Mouse (Mus musculus) midbrain, embryonic 13.5 days (tissue): ENCODE results near the gene Ccdc127. TPM values are rescaled to one million over a fixed set of nuclear protein-coding genes. Genes with fewer than 3 reads are reported as not detected.

Source experiments
- ATAC-seq: fragments of 200-750 bp; cut with Nextera tagmentation; 2 replicates; pipeline ENCODE4 v1.8.0; 2017; ENCODE audit warnings: mild to moderate bottlenecking, moderate TSS enrichment, moderate library complexity
- H3K27ac ChIP-seq: fragments of 300-500 bp; sonication (generic); 2 replicates; pipeline ENCODE4 v1.5.1; 2015; ENCODE audit warnings: inconsistent platforms, mild to moderate bottlenecking, moderate library complexity
- H3K27me3 ChIP-seq: fragments of 300-500 bp; sonication (generic); 2 replicates; pipeline ENCODE4 v1.6.1; 2015; ENCODE audit warnings: mild to moderate bottlenecking, inconsistent platforms
- H3K36me3 ChIP-seq: fragments of 300-500 bp; sonication (generic); 2 replicates; pipeline ENCODE4 v1.6.1; 2015; ENCODE audit warnings: mild to moderate bottlenecking, inconsistent platforms
- H3K4me1 ChIP-seq: fragments of 300-500 bp; sonication (generic); replicated peaks from 2 replicates; pipeline ENCODE4 v1.6.1; 2015; ENCODE audit warnings: inconsistent platforms
- H3K4me2 ChIP-seq: fragments of 300-500 bp; sonication (generic); replicated peaks from 2 replicates; pipeline ENCODE4 v1.6.1; 2015; ENCODE audit warnings: moderate library complexity, mild to moderate bottlenecking, inconsistent platforms
- H3K4me3 ChIP-seq: fragments of 300-500 bp; sonication (generic); replicated peaks from 2 replicates; pipeline ENCODE4 v1.5.1; 2015; ENCODE audit warnings: mild to moderate bottlenecking, inconsistent platforms
- H3K9ac ChIP-seq: fragments of 300-500 bp; sonication (generic); replicated peaks from 2 replicates; pipeline ENCODE4 v1.6.1; 2015; ENCODE audit warnings: mild to moderate bottlenecking, inconsistent platforms
- H3K9me3 ChIP-seq: fragments of 300-500 bp; sonication (generic); 2 replicates; pipeline ENCODE4 v1.6.1; 2016; ENCODE audit warnings: mild to moderate bottlenecking, inconsistent platforms
- WGBS: fragments of 180-500 bp; shearing (Covaris S2); methylation state at CpG from one replicate; pipeline ENCODE4 v1.1.7; 2015; 5-methylcytosine and 5-hydroxymethylcytosine counted together
- polyA plus RNA-seq: library from polyadenylated mRNA; unstranded; fragments of >200 nt; fragmentation: Nextera tagmentation; extraction: Ambion mirVana; gene quantifications from 2 replicates; pipeline ENCODE4 v1.2.1, GENCODE M21; 2015

Ccdc127 gene
- polyA plus RNA-seq, 1 experiment from 2014 or later: 47.3 TPM

GRCm38 (mm10) chr13:74341036-74341435, 9.1 kb upstream of the Ccdc127 start:
- H3K36me3 ChIP-seq: peaks cover 67% of the 10 kb centered on the region
- H3K27ac ChIP-seq: no peak overlapping the region
- ATAC-seq: peak; percentile 63
- no peaks in the 10 kb centered on the region for H3K9me3 ChIP-seq
- H3K27me3 ChIP-seq: no peaks in the 10 kb centered on the region
- H3K4me1 ChIP-seq: no peaks in the 10 kb centered on the region
- 57% methylated on average over 3 of the region's 3 CpGs for whole genome bisulfite sequencing
- H3K4me3 ChIP-seq: no peak overlapping the region
- H3K9ac ChIP-seq: no peak overlapping the region
- no peak overlapping the region for H3K4me2 ChIP-seq

GRCm38 (mm10) chr13:74350435-74350906, 362 bp downstream of the Ccdc127 start:
- Histone ChIP-seq H3K9ac (peak overlapping the region; percentile 73), H3K4me1 (peaks cover 26% of the 10 kb centered on the region), H3K36me3 (peaks cover 10% of the 10 kb centered on the region), H3K27me3 (no peaks in the 10 kb centered on the region), H3K9me3 (no peaks in the 10 kb centered on the region), H3K4me2 (peak overlapping the region; percentile 76), H3K27ac (peak overlapping the region; percentile 44), H3K4me3 (peak overlapping the region; percentile 79)
- no peak for ATAC-seq
- 1% methylated on average over 15 of the region's 15 CpGs for whole genome bisulfite sequencing

DNA sequence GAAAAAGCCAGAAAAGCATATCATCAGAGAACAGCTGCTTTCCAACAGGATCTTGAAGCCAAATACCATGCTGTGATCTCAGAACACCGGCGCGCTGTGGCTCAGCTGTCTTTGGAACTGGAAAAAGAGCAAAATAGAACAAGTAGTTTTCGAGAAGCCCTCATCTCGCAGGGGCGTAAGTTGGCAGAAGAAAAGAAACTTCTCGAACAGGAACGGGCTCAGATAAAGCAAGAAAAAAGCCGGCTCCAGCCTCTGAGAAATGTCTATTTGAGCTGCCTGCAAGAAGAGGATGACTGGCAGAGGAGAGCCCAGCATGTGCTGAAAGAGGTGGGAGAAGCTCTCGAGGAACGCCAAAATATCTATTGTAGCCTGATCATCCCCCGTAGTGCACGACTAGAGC, 6.4 kb downstream of the Ccdc127 start:
- 0 out of 2 replicates have a peak, but pooled peaks cover 3% of the 10 kb centered on the region for H3K4me1 ChIP-seq
- H3K9ac ChIP-seq: no peak overlapping the region
- no peaks in the 10 kb centered on the region for H3K27me3 ChIP-seq
- no peak overlapping the region for H3K4me2 ChIP-seq
- no peak for ATAC-seq
- WGBS: 97% methylated on average over 13 of the region's 13 CpGs
- H3K9me3 ChIP-seq: no peaks in the 10 kb centered on the region
- no peak overlapping the region for H3K27ac ChIP-seq
- H3K4me3 ChIP-seq: no peak overlapping the region
- H3K36me3 ChIP-seq: peaks cover 56% of the 10 kb centered on the region

DNA sequence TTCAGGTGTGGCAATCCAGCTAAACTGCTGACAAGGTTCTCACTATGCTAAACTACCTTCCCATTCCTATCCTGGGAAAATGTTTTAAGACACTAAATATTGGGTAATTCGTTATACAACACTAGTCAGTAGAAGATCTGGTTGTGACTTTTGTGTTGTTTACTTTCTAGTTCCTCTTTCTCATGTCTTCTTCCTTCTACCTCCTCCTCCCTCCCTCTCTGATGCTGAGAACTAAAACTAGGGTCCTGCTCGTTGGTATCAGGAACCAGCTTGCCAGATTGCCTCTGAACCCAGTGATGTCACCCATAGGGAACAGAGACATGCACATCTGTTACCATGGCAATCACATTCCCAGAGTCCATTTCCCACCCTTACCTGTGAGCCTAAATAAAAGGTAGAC, 12.1 kb downstream of the Ccdc127 start:
- no peak for ATAC-seq
- 78% methylated on average over 2 of the region's 2 CpGs for WGBS

DNA sequence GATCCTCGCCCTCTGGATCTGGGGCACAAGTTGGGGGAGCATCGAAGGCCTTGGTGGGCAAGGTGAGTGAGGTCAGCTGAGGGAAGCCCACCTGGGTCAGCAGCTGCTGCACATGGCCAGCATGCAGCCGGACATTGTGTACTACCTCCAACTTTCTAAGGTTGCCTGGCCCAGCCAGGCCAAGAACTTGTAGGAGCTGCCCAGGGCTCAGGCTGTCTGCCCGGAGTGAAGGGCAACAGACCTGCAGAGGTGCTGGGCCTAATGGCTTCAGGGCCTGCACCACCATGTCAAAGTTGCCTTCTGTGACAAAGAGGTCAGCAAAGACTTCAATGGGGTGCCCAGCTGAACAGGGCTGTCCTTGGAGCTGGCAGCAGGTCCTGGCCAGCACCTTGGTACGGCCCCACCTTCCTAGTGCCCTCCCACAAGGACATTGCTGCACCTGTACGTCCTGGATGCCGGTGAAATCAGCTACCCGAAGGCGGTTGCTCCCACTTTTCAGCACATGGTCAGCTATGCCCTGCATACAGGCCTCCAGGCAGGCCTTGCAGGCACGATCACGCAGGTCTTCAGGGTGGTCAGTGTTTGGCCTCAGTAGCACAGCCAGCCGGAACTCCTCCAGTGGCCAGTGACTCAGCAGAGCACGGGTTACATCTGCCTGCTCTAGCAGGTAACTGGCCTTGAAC, 13.2 kb downstream of the Ccdc127 start:
- no peak for ATAC-seq
- Histone ChIP-seq H3K4me3 (no peak overlapping the region), H3K27me3 (no peaks in the 10 kb centered on the region), H3K9ac (no peak overlapping the region), H3K4me2 (no peak overlapping the region), H3K9me3 (no peaks in the 10 kb centered on the region), H3K27ac (no peak overlapping the region), H3K4me1 (no peaks in the 10 kb centered on the region), H3K36me3 (peaks cover 43% of the 10 kb centered on the region)
- WGBS: 90% methylated on average over 13 of the region's 13 CpGs

More for the DNA sequence above, 12.1 kb downstream of the Ccdc127 start:
- Histone ChIP-seq H3K27me3 (no peaks in the 10 kb centered on the region), H3K4me3 (no peak overlapping the region), H3K9ac (no peak overlapping the region), H3K4me1 (no peaks in the 10 kb centered on the region), H3K9me3 (no peaks in the 10 kb centered on the region), H3K36me3 (peaks cover 48% of the 10 kb centered on the region), H3K4me2 (no peak overlapping the region), H3K27ac (no peak overlapping the region)

- no peak for ATAC-seq
- no peak within 1 kb of the TSS for H3K9ac ChIP-seq
- 91% methylated on average over 8 of the region's 8 CpGs for WGBS
- no peak within 1 kb of the TSS for H3K4me2 ChIP-seq
- no peak within 1 kb of the TSS for H3K4me3 ChIP-seq
- H3K27ac ChIP-seq: no peak within 1 kb of the TSS
- no peaks in the 10 kb centered on the region for H3K9me3 ChIP-seq
- peaks cover 38% of the 10 kb centered on the region for H3K36me3 ChIP-seq
- H3K27me3 ChIP-seq: no peaks in the 10 kb centered on the region
- no peaks in the 10 kb centered on the region for H3K4me1 ChIP-seq
These were observed 13.7 kb downstream of the Ccdc127 start, which contains the start of gene Lrrc14b for GRCm38 (mm10) chr13:74363859-74364235. TSS of gene Lrrc14b (minus strand) at chr13:74364005.

GRCm38 (mm10) chr13:74381533-74382276, 31.6 kb downstream of the Ccdc127 start:
- Histone ChIP-seq H3K4me3 (no peak overlapping the region), H3K27ac (no peak overlapping the region), H3K27me3 (no peaks in the 10 kb centered on the region), H3K9me3 (no peaks in the 10 kb centered on the region), H3K4me1 (no peaks in the 10 kb centered on the region), H3K36me3 (no peaks in the 10 kb centered on the region), H3K9ac (no peak overlapping the region), H3K4me2 (no peak overlapping the region)
- 83% methylated on average over 10 of the region's 10 CpGs for WGBS
- no peak for ATAC-seq

- Histone ChIP-seq H3K4me1 (no peaks in the 10 kb centered on the region), H3K9ac (no peak overlapping the region), H3K27ac (no peak overlapping the region), H3K4me3 (no peak overlapping the region), H3K9me3 (no peaks in the 10 kb centered on the region), H3K36me3 (no peaks in the 10 kb centered on the region), H3K4me2 (no peak overlapping the region), H3K27me3 (no peaks in the 10 kb centered on the region)
- ATAC-seq: no peak
- 70% methylated on average over 3 of the region's 3 CpGs for WGBS
These were observed 32.2 kb downstream of the Ccdc127 start for GRCm38 (mm10) chr13:74382289-74382688.

GRCm38 (mm10) chr13:74389730-74390129, 39.6 kb downstream of the Ccdc127 start:
- Histone ChIP-seq H3K27me3 (no peaks in the 10 kb centered on the region), H3K9ac (no peak overlapping the region), H3K4me2 (peak overlapping the region; percentile 53), H3K4me1 (peaks cover 8% of the 10 kb centered on the region; the same call in 1 of the 2 replicates), H3K4me3 (peak overlapping the region; percentile 62), H3K36me3 (no peaks in the 10 kb centered on the region), H3K9me3 (no peaks in the 10 kb centered on the region), H3K27ac (no peak overlapping the region)
- ATAC-seq: peak; percentile 16; the same call in 1 of the 2 replicates
- 74% methylated on average over 6 of the region's 6 CpGs for WGBS

DNA sequence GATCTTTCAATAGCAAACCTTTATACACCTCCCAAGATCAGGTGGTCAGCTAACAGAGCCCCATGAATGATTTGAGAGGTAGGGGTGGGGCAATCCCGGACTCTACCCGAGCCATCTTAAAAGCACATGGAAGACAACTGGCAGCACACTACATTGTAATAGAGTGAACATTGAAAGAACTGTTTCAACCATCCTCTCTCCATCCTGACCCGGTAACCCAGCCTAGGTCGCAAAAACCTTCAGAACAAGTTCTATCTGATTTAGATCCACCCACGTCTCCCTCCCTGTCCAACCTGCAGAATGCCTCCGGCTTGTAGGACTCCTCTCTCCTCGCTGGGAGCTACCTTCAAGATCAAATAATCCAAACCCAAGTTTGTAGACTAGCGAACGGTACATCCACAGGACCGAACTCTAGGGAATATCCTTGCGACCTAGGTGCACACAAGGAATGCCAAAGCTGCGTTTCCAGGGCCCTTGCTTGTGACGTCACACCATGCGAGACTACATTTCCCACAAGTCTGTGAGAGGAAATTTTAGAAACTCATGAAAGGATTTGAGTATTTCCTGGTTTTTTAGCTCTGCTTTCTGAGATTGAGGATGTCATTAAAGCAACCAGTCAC, 40.4 kb downstream of the Ccdc127 start, which contains the start of gene Zfp72:
Gene Zfp72, minus strand, starts transcription at position 466 of the 620 bp plus-strand sequence.
- no peaks in the 10 kb centered on the region for H3K27me3 ChIP-seq
- no peaks in the 10 kb centered on the region for H3K9me3 ChIP-seq
- peak within 1 kb of the TSS; percentile 67 for H3K9ac ChIP-seq
- H3K27ac ChIP-seq: no peak within 1 kb of the TSS
- no peaks in the 10 kb centered on the region for H3K36me3 ChIP-seq
- under 1% methylated on average over 14 of the region's 14 CpGs for whole genome bisulfite sequencing
- peak within 1 kb of the TSS; percentile 53 for H3K4me2 ChIP-seq
- peaks cover 8% of the 10 kb centered on the region; the same call in 1 of the 2 replicates for H3K4me1 ChIP-seq
- peak within 1 kb of the TSS; percentile 62 for H3K4me3 ChIP-seq
- ATAC-seq: peak; percentile 93

DNA sequence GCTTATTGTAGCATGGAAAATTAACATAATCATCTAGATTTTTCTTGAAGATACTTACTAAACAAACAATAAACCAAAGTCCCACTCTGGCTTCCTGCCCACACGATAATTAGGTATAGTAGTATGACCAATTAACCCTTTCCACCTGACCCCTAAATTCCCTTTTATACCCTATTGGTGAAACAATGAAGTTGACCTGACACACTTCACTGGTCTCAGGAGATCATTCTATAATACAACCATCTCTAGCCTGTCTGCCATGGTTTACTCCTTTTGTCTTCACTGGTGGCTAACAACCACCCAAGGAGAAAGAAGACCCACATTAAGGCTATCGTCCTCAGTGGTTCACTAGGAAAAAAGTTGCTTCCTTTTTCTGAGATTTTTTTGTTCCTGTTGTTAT, 41.0 kb downstream of the Ccdc127 start:
- Histone ChIP-seq H3K36me3 (no peaks in the 10 kb centered on the region), H3K27me3 (no peaks in the 10 kb centered on the region), H3K4me2 (no peak overlapping the region)

More for the DNA sequence above, 41.0 kb downstream of the Ccdc127 start:
- peak; percentile 35 for ATAC-seq
- no peak overlapping the region for H3K9ac ChIP-seq
- H3K27ac ChIP-seq: no peak overlapping the region
- no peaks in the 10 kb centered on the region for H3K9me3 ChIP-seq
- no peak overlapping the region for H3K4me3 ChIP-seq
- 77% methylated on average over 2 of the region's 2 CpGs for WGBS
- peaks cover 8% of the 10 kb centered on the region; the same call in 1 of the 2 replicates for H3K4me1 ChIP-seq
